Mouse (Mus musculus) inflammation-experienced regulatory T-cells, adult 6 months (primary cell): ENCODE results near the gene Arsg. TPM values are rescaled to one million over a fixed set of nuclear protein-coding genes. Genes with fewer than 3 reads are reported as not detected.
A peak's percentile ranks its signal among the peaks of the same experiment; 100 is the strongest.
"Not testable (repeated sequence)": the region's sequence is repeated elsewhere in the genome, so short reads cannot be mapped to it uniquely, and the experiment has no call there.

Source experiments
- ATAC-seq: one replicate; pipeline ENCODE4 v1.8.0; 2017
- polyA plus RNA-seq, 3 experiments: library from polyadenylated mRNA; unstranded; fragments of 100-300 nt; shearing (Covaris generic); gene quantifications; one replicate each; pipeline ENCODE4 v1.2.1; 2017

The Arsg gene
- polyA plus RNA-seq, 3 experiments from 2014 or later: 1.8 to 8.0 (median 4.6) TPM

- ATAC-seq: no peak
These were observed 113.8 kb downstream of the Arsg start for GRCm38 (mm10) chr11:109587019-109587418.

- no peak for ATAC-seq
These were observed 114.6 kb downstream of the Arsg start for GRCm38 (mm10) chr11:109587638-109588374.

GRCm38 (mm10) chr11:109590012-109590411 lies 116.8 kb downstream of the Arsg start:
- no peak for ATAC-seq

GRCm38 (mm10) chr11:109591511-109591910 lies 118.3 kb downstream of the Arsg start:
- ATAC-seq: peak; percentile 48

GRCm38 (mm10) chr11:109593200-109593981 lies 120.2 kb downstream of the Arsg start:
- ATAC-seq: no peak

GRCm38 (mm10) chr11:109594761-109595160 lies 121.6 kb downstream of the Arsg start:
- ATAC-seq: no peak

GRCm38 (mm10) chr11:109598778-109599570 lies 125.8 kb downstream of the Arsg start:
- no peak for ATAC-seq

- ATAC-seq: no peak
These were observed 134.4 kb downstream of the Arsg start for GRCm38 (mm10) chr11:109607600-109607999.

GRCm38 (mm10) chr11:109608976-109609625 lies 135.9 kb downstream of the Arsg start:
- no peak for ATAC-seq

GRCm38 (mm10) chr11:109610046-109610794 lies 137.0 kb downstream of the Arsg start:
- ATAC-seq: no peak

- ATAC-seq: no peak
These were observed 137.7 kb downstream of the Arsg start for GRCm38 (mm10) chr11:109610795-109611302.

- ATAC-seq: peak; percentile 87
These were observed 138.4 kb downstream of the Arsg start, which contains the start of gene Wipi1 for GRCm38 (mm10) chr11:109611303-109612149. TSS of gene Wipi1 (minus strand) at chr11:109611967.

GRCm38 (mm10) chr11:109612871-109613529 lies 139.8 kb downstream of the Arsg start:
- no peak for ATAC-seq

- ATAC-seq: no peak
These were observed 142.1 kb downstream of the Arsg start for GRCm38 (mm10) chr11:109615286-109615685.

- no peak for ATAC-seq
These were observed 143.2 kb downstream of the Arsg start for GRCm38 (mm10) chr11:109616352-109616751.

- ATAC-seq: no peak
These were observed 143.6 kb downstream of the Arsg start for GRCm38 (mm10) chr11:109616766-109617165.

GRCm38 (mm10) chr11:109619055-109619454 lies 145.9 kb downstream of the Arsg start:
- not testable (repeated sequence) for ATAC-seq

- no peak for ATAC-seq
These were observed 147.2 kb downstream of the Arsg start for GRCm38 (mm10) chr11:109620356-109620755.

GRCm38 (mm10) chr11:109621183-109621582 lies 148.0 kb downstream of the Arsg start:
- peak; percentile 61 for ATAC-seq

GRCm38 (mm10) chr11:109622518-109623037 lies 149.4 kb downstream of the Arsg start:
- no peak for ATAC-seq
